Mouse (Mus musculus): ENCODE measurements around the gene Prima1. TPM values are rescaled to one million over a fixed set of nuclear protein-coding genes. Genes with fewer than 3 reads are reported as not detected.

The Prima1 gene
- polyA plus RNA-seq, 1 experiment = 7.8 TPM

DNA sequence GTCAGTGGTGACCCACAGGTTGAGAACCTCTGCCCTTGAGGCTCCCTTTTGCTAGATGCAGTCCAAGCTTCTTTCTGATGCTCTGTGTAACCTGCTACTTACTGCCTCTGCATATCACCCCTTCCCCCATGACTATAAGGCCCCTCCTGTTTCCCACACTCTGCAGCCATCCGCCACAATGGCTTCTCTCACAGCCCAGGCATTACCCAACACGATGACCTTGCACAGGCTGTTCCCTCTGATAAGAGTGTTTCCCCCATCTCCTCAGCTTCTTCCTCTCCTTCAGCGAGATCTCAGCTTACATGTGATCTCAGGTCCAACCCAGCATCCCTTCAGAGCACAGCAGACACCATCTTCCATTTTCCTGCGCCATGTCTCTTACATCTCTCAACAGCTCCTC lies 12.9 kb downstream of the Prima1 start:
- no peak for DNase-seq (ENCODE audit: extremely low spot score in 1 of 2, low spot score in 1 of 2)

DNA sequence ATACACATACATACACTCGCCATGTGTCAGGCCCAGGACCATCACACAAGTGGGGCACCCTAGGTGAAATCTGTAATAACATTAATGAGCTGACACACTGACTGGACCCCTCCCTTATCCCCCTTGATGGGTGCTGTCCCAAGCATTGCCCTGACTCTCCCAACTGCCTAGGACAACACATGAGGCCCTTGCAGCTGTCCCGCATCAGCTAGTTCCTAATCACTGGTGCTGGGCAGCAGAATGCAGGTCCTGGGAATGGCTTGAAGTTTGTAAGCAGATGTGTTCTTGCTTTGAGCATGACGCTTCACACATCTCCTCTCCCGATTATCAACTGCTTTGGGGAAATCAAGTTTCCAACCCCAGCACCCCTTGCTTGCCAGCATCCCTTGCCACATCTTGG lies 15.8 kb downstream of the Prima1 start:
- no peak for DNase-seq (ENCODE audit: extremely low spot score in 1 of 2, low spot score in 1 of 2)

DNA sequence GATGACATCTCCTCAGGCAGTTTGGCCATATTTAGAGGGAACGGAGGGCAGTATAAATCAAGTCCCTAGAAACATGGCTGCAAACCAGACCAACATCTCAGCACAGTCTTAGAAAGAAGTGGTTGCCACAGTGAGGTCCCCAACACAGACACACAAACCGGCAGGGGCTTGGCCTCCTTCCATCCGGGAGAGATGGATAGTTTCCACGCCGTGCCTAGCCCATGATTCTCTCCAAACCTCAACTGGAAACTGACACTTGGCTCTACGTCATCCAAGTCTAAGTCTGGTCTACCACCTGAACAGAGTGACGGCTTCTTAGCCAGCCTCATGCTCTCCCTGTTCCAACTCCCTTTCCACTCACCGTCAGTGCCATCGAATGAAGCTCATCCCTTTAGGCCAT lies 18.3 kb downstream of the Prima1 start:
- no peak for DNase-seq (ENCODE audit: extremely low spot score in 1 of 2, low spot score in 1 of 2)

DNA sequence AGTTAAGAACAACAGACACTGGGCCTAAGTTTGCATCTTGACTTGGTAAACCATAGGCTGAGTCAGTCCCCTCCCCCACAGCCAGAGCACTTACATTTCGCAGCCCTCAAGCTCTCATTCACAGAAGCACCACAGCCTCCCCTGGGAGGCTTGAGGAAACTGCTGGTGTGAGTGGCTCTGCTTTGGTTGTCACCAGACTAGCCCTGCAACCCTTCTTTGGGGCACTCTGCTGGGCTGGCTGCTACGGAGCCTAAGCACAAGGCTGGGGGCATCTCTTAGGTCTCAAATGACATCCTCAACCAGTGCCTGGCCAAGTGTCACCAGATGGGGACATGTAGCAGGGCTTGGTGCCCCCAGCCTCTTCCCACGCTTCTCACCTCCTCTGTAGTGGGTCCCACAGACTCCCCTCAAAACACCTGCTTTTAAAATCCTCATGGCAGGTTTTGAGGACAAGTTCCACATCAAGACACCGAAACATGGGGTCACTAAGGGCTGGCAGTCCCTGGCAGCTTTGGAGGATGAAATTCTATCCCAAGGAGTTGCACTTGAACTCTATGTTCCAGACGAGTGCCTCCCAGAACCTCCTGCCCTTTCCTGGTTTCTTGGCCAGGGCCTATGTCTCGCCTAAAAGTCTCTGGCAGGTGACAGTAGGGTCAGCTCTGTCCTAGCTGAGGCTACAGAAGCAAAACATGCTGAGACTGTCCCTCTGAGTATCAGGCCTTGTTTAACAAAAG lies 25.9 kb downstream of the Prima1 start:
- DNase-seq (ENCODE audit: extremely low spot score in 1 of 2, low spot score in 1 of 2) = no peak

DNA sequence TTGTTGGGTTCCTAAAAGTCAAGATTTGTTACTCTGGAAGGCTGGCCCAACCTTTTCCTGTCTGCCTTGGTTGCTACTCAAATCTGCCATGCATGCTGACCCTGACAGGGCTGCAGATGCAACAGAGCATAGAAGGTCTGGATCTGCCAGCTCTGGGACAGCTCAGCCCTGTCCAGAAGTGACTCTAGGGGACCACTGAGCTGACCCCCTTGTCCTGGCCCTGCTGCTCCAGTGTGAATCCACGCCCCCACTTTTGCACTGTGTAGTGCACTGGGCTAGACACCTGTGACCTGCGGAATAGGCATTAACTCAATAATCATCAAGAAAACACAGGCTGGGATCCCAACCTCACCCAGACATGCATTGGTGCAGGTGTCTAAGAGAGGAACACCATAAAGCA lies 27.2 kb downstream of the Prima1 start:
- DNase-seq (ENCODE audit: extremely low spot score in 1 of 2, low spot score in 1 of 2) = no peak

DNA sequence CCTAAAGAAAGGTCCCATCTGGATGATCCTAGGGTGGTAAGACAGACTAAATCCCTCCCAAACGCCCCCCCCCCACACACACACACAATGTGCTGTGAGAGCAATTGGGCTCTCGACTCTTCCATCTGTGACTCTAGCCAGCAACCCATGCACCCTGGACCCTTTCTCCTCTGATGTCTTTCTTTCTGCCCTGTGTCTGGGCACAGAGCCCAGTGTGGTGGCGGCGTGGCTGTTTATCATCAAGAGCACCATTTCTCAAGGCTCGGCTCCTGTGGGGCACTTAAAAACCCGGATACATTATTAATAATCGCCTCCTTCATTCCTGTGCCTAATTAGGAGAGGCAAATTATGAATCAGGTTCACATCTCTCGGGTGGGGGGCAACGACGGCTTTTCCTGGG lies 27.7 kb downstream of the Prima1 start:
- DNase-seq (ENCODE audit: extremely low spot score in 1 of 2, low spot score in 1 of 2) = peak in 1 of 2 experiments; percentile 28

DNA sequence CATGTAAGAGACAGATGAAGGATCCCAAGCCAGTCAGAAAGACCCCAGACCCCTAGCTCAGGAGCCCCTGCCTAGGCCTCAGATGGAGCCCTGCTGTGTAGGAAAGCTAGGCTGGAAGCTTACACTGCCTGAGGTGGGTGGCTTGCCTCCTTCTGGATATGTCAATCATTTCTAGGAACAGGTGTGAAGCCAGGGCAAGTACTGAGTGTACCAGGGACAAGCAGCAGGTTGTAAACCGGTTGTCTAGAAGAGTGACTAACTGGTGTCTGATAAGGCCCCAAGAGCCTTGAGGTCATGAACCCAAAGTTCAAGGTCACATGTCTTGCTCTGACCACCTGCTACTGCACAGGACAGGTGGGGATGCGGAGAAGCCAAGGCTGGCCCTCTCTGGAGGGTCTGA lies 28.4 kb downstream of the Prima1 start:
- DNase-seq (ENCODE audit: extremely low spot score in 1 of 2, low spot score in 1 of 2) = no peak

DNA sequence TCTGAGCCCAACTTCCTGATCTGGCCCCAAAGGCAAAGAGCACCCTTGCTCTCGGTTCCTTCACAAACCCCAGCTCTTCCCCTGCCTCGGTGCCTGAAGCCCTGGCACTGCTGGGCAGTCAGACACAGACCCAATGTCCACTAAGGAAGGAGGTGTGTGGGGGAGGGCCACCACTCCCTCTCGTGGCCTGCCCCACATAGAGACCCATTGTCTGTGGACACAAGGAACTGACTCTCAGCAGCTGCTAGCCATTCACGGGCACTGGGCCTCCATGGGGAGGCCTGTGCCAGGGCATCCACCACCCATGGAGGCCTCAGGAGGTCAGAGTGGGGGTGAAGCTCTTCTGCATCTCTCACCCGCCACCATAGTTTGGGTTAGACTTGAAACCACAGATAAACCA lies 30.9 kb downstream of the Prima1 start:
- peak in 1 of 2 experiments; percentile 29 for DNase-seq (ENCODE audit: extremely low spot score in 1 of 2, low spot score in 1 of 2)

DNA sequence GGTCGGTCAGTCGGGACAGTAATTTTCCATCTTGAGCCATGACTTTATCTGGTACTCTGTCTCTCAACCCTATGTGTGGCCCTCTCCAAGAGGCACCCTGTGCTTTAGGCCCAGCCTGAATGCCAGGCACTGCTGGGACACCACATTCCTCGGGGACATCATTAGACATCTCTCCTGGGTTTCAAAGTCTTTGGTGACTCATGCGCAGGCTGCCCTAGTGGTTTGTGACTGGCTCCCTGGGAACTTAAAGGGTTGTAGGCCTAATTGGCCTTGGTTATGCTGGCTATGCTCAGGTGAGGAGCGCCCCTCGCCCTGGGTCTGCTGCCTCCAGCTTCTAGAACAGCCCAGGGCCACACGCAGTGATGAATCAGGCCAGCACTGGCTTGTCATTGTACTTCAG lies 32.4 kb downstream of the Prima1 start:
- no peak for DNase-seq (ENCODE audit: extremely low spot score in 1 of 2, low spot score in 1 of 2)

DNA sequence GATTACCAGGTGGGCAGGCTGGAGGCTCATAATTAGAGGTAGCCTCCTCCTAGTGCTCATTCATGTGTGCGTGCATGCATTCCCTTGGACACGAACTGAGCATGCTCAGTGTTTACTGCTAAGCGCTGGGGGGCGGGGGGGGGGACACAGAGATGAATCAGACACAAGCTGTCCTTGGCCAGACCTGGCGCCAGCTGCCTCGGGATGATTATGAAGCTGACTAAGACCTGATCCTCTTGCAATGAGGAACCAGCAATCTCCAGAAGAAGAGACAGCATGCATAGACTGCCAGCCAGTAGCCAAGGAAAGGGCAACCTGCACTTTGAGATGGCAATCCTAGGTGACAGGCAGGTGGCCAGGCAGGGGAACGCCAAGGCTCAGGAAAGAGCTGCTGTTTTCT lies 36.4 kb downstream of the Prima1 start:
- DNase-seq (ENCODE audit: extremely low spot score in 1 of 2, low spot score in 1 of 2) = peak in 1 of 2 experiments; percentile 48

DNA sequence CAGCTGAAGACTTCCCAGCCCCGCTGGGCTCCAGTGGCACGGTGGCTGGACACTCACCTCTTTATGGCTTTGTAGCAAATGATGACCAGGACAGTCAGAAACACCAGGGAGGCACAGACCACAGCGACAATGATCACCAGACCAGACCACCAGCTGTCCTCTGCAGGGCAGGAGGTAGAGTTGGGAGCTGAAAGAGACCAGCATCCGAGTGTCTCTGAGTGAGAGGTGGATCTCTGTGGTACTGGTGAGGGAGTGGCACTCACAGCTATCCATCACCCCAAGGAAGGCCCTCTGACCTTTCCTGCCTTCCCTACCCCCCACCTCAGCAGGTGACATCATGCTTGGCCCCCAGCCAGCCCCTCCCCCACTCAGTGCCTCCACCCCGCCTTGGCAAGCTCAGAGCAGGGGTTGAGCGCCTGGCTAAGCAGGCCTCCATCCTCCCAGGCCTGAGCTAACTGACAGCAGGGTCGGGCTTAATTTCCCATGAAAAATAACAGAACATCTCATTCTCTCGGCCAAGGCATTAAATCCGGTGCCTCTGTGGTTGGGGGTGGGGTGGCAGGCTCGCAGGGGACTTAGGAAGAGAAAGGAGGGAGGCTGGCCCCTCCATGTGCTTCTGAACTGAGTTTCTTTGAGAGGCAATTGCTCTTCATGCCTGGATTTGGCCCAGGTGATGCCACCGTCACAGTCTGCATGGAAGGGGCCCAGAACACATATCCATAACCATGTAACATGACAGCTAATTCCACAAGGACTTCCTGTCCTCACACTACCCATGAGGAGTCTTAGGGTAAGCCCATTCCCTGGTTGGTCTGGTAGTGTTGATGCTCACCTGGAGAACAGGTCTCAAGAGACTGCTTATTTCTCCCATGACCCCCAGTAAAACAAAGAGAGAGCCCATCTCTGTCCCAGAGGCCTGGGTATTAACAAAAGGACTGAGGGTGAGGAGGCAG lies 39.1 kb downstream of the Prima1 start:
- peak in 1 of 2 experiments; percentile 23 for DNase-seq (ENCODE audit: extremely low spot score in 1 of 2, low spot score in 1 of 2)

DNA sequence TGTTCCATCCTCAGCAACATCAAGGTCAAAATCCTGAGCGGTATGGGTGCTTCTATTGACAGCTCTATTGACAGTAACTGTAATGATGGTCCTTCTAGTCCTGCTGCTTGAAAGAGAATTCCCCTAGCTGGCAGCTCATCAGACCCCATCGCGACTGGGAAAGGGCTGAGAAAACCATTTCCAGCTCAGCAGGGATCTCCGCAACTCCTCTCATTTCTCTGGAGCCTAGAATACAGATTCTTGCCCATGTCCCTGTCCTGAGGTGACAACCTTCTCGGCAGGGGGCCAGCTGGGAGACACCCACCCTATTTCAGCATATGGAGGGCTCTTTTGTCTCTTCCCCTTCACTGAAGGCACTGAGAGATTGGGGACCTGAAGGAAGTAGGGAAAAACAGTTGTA lies 49.0 kb downstream of the Prima1 start:
- no peak for DNase-seq (ENCODE audit: extremely low spot score in 1 of 2, low spot score in 1 of 2)

DNA sequence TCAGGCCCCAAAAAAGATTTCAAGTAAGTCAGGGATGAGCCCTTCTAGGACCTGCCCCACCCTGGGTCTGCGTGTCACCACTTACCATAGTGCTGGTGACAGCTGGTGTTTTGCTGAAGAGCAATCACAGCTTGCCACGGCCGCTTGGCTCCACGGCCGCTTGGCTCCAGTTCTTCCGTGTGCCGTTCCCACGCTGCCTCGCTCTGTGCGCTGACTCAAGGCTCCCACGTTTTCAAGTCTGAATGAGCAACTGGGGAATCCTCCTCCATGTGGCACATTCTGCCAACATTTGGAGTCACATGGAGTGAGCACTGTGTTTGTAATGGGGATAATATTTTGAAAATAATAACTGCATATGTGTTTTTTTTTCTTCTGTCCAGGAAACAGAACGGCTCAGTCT lies 52.2 kb downstream of the Prima1 start:
- peak; percentile 62 to 89 for DNase-seq (ENCODE audit: extremely low spot score in 1 of 2, low spot score in 1 of 2)

DNA sequence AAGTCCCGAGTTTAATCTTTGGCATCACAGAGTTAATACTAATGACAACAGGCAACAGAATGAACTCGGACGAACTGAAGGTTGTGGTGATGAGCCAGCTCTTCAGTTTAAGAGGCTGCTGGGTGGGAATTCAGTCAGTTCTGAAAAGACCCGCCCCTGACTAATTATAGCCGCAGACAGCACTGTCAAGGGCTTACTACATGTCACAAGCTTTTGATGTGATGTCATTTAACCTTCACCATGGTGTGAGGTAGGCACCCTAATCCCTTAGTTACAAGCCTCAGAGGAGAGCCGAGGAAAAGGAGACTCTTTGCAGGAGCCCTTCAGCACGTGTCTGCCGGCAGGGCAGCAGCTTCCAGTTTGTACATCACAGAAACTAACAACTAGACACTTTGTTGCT lies 53.7 kb downstream of the Prima1 start:
- no peak for DNase-seq (ENCODE audit: extremely low spot score in 1 of 2, low spot score in 1 of 2)

DNA sequence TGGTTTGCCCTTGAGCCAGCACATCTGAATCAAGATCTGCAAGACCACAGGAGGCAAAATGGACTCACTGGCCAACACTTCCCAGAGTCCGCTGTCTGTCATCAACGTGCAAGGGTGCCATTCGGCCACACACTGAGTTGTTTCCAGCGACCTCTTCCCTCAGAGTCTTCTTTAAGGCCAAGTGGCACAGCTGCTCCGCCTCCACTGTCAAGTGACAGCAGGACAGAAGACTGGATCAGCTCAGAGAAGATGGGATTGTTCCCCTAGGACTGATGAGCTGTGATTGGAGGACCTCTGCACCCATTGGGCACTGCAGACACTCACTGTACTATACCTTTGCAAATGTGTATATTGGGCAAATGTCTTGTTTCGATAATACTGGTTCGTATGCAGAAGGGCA lies 54.9 kb downstream of the Prima1 start:
- no peak for DNase-seq (ENCODE audit: extremely low spot score in 1 of 2, low spot score in 1 of 2)

DNA sequence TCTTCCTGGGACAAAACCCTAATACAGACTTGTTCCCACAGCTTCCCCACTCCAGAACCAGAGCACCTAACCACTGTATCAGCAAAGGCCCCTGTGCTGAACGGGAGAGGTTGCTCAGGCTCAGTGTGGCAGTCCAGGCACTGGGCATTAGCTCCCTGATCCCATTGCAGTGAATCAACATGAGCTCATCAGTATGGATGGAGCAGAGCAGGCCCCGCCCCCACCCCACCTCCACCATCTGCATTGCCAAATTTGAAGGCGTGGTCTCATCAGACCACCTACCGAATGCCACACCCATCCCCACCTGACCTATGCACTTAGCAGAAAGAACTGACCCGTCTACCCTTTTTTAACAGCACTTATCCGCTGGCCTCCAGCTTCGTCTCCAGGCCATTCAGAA lies 58.9 kb downstream of the Prima1 start:
- no peak for DNase-seq (ENCODE audit: extremely low spot score in 1 of 2, low spot score in 1 of 2)

DNA sequence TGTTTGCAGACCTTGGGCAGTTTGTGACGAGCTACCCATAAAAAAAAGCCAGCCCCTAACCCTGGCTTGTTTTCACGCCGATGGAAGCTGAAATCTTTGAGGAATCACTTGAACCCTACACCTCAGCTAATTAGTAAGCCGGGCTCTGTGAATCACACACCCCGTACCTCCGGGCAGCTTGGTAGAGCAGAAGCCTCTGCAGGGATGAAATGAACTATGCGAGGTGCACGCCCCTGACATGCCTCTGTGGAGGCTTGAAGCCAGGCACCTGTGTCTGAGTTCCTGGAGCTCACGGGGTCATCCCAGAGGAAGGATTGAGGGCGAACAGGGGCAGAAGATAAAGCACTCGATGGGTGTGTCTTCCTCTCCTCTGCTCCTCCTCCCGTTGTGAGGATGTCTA lies 73.1 kb downstream of the Prima1 start:
- no peak for DNase-seq (ENCODE audit: extremely low spot score in 1 of 2, low spot score in 1 of 2)

DNA sequence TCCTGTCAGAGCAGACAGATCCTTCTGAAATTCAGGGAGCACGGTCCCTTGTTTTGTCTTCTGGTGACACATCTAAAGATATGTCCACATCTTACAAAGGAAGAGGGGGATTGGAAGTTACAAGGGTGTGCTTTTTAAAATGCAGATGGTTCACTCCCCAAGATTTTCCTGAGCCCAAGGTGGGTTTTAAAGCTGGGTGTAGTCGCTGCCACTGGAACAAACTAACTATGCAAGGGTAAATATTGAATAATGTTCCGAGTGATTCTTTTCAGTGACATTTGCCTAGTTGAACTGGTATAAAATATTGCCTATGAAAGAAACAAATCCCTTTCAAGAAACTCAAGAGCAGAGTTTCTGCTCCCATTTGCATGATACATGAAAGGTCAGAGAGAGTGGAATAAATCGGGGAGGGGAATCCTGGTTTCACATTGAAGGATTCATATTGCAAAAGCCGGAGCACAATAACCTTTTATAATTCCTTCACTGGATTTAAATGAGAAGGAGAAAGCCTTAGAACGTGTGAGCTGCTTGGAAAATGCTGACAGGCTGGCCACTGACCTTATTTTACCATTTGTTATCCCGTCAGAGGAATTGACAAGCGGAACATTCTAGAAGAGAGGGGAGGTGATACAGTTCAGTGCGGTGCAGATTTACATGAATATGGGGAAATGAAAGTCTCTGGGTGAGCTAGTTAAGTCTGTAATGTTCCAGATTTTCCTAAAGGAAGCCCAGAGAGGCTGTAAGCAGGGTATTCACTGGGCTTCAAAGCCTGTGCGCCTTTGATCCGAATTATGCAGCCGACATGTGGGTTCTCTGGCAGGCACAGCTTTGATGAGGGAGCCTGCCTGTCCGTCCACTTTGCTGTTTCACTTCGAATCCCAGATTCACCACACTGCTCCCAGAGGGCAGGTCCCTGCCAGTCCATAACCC lies 77.6 kb downstream of the Prima1 start:
- no peak for DNase-seq (ENCODE audit: extremely low spot score in 1 of 2, low spot score in 1 of 2)

DNA sequence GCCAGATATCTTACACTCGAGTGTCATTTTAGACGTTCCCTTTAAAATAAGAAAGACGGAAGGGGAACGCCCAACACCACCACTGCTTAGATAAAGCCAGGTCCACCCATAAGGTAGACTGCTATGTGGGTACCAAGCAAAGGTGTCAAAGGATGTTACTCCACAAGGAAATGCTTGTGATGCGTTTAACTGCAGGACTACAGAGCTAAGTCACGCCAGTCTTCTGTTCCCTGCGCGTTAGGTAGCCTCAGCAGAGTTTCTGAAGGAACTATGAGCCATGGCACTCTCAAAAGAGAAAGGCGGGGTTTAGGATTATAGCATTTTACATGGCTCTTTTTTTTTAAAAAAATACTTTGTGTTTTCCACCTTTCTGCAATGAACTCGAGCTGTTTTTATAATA lies 78.4 kb downstream of the Prima1 start:
- no peak for DNase-seq (ENCODE audit: extremely low spot score in 1 of 2, low spot score in 1 of 2)

DNA sequence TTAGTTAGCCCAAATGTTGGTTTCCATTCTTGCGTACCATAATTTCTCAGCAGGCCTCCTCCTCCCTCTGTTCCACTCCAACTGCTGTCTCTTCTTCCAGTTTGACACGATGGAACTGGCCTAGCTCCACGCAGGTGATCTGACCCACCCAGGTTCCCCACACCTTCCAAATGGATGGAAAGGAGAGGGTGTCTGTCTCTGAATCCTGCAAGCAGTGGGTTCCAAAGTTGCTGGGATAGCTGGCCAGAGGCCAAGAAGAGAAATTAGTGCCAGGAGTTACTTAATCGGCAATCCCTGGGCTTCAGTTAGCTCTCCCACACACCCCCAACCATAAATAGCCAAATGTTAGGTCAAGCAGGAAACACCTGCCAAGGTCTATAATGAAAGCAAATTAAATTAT lies 81.2 kb downstream of the Prima1 start:
- no peak for DNase-seq (ENCODE audit: extremely low spot score in 1 of 2, low spot score in 1 of 2)

DNA sequence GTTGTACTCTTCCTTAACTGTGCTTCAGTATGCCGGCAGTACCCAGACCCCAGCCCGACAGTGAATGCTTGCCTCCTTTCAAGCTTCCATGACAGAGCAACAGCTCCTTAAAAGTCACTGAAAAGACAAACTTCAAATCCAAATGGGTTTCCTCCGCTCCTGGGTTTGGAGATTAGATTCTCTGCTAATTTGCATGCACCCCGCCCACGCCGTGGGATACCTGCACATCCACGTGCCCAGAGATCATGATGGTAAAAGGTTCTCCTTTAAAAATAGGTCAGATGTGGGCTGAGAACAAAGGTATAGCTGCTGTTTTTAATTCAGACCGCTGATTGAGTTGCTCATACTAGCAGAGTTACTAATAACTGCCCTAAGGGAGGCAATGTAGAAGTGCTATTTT lies 82.9 kb downstream of the Prima1 start:
- DNase-seq (ENCODE audit: extremely low spot score in 1 of 2, low spot score in 1 of 2) = peak in 1 of 2 experiments; percentile 60
